Mouse (Mus musculus): ENCODE measurements around the gene Gabrg1.

Gene Gabrg1

DNA sequence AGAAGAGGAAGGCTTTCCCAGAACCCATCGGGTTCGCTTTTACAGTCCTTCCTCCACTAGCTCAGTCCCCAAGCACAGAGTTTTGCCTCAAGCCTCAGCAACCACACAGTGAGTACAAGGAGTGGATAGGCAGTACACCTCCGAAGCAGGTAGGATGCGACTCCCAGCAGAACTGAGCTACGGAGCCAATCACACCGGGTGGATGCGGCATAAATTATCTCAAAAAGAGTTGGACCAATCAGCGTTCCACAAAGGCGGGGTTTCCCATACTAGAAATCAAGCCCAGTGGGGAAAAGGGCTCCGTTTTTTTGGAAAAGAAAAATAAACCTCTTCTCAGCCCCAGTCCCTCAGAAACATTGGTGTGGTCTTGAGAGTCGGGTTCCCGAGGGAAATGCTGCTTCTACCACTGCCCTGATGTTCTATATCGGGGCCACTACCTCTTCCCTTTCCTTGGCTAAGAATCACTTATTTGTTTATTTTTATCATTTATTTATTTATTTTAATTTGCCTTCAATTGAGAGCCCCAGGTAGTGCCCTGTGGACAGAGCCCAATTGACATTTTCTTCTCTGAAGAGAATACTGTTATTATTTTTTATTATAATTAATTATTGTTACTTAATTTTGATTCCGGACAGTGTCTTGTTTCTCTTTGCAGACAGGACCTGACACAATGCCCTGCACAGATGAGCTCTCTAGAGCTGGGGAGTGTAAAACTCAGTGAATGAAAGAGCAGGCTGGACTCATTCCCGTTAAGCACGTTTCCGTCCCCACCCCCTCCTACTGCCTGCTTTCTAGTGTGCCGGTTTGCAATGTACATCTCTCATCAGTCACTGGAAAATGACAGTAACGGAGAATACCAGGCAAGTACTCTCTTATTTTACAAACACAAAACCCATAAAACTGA, at the start of gene Gabrg1:
Gabrg1 (minus strand) TSS at position 426 of the 904 bp plus-strand sequence.
- DNase-seq, result peak in 1 of 2 experiments; percentile 10

- no peak for DNase-seq
Measured at GRCm38 (mm10) chr5:70884026-70884425, 41.6 kb upstream of the Gabrg1 start.

DNA sequence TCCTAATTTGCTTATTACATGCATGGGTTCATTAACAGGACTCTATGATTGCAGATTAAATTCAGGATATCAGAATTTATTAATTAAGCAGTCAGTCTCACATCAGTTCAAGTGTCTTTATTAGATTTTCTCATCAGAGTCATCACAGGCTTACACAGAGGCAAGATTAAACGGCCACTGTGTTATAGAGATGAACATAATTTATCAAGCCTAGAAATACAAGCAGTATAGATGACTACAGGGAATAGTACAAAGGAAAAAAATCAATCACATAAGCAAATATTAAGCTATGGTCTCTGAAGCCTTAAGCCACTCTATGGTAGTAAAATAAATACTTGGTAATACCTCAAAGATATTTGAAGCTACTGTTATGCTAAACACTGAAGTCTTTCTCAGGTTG, 27.7 kb upstream of the Gabrg1 start:
- DNase-seq, result no peak

DNA sequence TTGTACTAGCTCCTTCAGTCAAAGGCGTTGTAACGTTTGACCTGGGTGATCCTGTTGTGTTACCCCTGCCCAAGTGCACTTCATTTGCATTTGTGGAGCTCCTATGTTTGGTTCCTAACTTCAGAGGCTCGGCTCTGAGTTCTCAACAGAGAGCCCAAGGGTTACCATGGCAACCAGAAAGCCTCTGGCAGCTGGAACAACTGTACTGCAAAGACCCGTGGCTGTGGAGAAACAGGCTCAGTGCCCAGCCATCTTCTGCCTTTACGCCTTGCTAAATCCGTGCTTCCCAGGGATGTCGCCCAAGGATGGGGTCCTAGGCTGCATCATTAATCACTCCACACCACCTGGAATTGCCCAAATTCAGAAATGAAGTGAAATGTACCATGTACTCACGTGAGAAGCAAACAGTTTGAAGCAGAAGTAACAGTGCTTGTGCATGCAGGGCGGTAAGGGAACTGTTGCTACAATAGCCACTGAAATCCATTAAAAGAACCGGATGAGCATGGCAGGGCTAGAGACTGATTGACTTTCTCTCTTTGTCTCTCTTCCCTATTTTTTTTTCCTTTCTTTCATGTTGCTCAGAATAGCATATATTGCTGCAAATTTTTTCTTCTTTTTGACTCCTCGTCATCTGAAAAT, 798 bp upstream of the Gabrg1 start:
- peak; percentile 21 to 38 for DNase-seq

DNA sequence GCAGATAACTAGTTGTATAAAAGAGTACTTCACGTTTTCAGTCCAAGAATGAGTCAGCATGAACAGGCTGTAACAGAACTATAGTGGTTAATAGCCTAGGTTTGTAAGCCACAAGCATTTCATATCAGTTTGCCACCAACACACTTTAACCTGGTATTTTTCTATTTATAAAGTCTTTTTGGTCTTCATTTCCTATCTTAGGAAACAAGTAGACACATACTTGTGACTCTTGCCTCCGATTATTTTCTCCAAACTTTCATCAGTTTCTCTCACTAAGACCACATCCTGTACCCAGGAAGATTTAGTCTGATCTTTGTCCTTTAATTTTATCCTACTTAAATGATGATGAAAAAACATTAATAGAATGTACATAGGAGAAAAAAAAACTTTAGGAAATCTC, 23.7 kb downstream of the Gabrg1 start:
- no peak for DNase-seq

- no peak for DNase-seq
Measured at GRCm38 (mm10) chr5:70736156-70736555, 106.3 kb downstream of the Gabrg1 start.

DNA sequence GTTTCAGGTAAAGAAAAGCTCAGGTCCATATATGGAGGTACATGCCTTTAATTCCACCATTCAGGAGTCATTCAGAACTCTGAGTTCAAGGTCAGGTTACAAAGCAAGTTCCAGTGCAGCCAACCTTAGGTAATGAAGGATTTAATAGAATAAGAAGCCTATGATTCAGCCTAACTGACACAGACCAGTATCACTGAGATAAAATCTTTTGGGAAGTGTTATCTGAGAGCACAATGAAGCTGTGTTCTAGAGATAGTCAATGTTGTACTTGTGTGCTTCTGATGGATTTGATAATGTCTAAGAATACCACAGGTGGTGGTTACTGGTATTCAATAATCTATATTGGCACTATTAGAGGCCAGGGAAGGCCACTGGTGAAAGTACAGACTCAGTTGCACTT, 138.1 kb downstream of the Gabrg1 start:
- DNase-seq, result no peak

All from kidney, postnatal 4 days (tissue).